Mouse (Mus musculus): ENCODE measurements at regions not wholly inside any gene's neighbourhood (a gene's known extent, or its start where the extent isn't known, plus 50 kb on each side); places are given as distances from the start of the nearest gene placed in this dataset.

DNA sequence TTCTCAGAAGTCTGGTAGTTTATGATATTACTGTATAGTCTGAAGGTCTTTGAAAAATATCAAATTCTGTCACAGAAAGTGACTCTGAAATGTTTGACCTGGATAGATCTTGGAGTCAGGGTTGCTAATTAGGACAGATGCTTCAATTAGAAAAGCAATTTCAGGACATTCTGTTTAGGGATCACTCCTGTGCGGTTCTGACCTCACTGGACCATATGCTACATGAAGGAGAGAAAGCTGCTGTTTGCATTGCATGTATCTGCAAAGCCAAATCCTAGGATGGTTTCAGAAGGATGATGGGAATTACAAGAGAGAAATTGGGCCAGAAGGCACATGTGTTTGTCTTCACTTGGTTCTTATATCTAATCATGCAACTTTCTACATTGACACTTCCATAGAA is 312.2 kb upstream of the Sphkap start:
- 77% methylated on average over 1 of the region's 1 CpGs for WGBS
- no peak overlapping the region for H3K27ac ChIP-seq
- no peak overlapping the region for H3K4me2 ChIP-seq
- H3K27me3 ChIP-seq, result no peaks in the 10 kb centered on the region
- ATAC-seq (ENCODE audit: insufficient number of reproducible peaks, insufficient read depth, low FRiP score, low TSS enrichment, low read depth), result no peak
- no peak overlapping the region for H3K4me3 ChIP-seq
- peaks cover 9% of the 10 kb centered on the region; the same call in 1 of the 2 replicates for H3K4me1 ChIP-seq
- no peaks in the 10 kb centered on the region for H3K36me3 ChIP-seq
- no peak overlapping the region for H3K9ac ChIP-seq
- no peaks in the 10 kb centered on the region for H3K9me3 ChIP-seq

DNA sequence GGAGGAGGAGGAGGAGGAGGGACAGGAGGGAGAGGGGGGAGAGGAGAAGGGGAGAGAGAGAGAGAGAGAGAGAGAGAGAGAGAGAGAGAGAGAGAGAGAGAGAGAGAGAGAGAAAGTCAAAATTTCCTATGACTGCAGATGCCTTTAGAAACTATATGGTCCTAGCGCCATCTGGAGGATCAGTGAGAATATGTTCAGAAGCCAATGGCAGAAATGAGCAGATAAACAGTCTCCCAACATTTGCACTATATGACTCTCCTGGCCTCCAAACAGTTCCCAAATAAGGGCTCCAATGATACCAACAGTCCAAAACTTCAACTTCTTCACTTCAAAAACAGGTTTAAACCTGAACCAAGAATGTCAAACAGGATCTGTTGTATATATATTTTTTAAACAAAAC is 309.1 kb upstream of the Sphkap start:
- no peaks in the 10 kb centered on the region for H3K27me3 ChIP-seq
- no peak overlapping the region for H3K27ac ChIP-seq
- no peaks in the 10 kb centered on the region for H3K9me3 ChIP-seq
- H3K36me3 ChIP-seq, result no peaks in the 10 kb centered on the region
- 0% methylated on average over 1 of the region's 1 CpGs for WGBS
- H3K9ac ChIP-seq, result no peak overlapping the region
- H3K4me3 ChIP-seq, result no peak overlapping the region
- ATAC-seq (ENCODE audit: insufficient number of reproducible peaks, insufficient read depth, low FRiP score, low TSS enrichment, low read depth), result no peak
- H3K4me1 ChIP-seq, result peaks cover 9% of the 10 kb centered on the region; the same call in 1 of the 2 replicates
- H3K4me2 ChIP-seq, result no peak overlapping the region

DNA sequence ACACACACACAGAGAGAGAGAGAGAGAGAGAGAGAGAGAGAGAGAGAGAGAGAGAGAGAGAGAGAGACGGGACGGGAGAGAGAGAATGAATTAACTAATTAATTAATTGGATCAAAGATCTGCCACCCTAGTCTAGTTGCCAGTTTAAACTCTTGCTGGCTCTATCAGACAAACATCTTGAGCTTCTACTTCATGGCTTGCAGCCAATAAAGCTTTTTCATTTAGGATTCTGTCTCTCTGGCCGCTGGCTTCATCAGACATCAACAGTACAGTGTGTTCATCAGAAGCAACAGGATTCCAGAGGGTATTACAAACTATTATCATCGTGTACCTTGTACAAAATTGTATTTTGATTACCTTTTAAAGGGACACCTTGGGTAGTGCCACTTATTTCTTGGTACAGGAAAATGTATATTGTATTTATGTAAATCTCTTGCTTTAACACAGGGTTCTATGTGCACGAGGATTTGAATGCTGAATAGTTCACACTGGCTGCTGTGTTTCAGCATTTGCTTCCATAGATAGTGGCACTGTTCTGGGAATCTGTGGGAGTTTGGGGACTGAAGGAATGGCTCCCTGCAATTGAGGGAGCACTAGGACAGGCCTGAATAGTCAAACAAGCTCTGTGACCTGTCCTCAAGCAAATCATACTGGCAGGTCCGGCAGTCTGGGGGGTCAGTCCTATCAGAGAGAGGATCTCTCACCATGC is 293.9 kb upstream of the Sphkap start:
- 78% methylated on average over 6 of the region's 6 CpGs for WGBS

DNA sequence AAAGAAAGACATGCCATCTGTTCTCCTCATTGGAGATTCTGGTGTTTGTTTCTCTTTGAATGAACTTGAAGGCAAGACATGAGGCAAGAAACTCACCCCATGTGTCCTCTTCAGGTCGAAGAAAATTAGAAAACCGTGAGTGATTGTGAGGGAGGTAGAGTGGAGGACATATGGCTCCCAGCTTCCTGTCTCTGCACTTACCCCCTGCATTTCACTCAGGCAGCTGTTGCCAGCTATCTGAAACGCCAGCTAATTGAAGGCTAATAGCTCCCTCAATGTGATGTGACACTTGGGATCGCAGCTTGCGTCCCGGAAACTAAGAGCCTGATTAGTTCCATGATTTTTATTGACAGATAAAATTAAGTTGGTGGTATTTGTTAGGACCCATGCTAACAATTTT is 289.4 kb upstream of the Sphkap start:
- WGBS, result 37% methylated on average over 6 of the region's 6 CpGs
- H3K4me2 ChIP-seq, result no peak overlapping the region
- H3K9ac ChIP-seq, result no peak overlapping the region
- no peaks in the 10 kb centered on the region for H3K9me3 ChIP-seq
- H3K4me3 ChIP-seq, result no peak overlapping the region
- no peak overlapping the region for H3K27ac ChIP-seq
- no peaks in the 10 kb centered on the region for H3K27me3 ChIP-seq
- no peaks in the 10 kb centered on the region for H3K4me1 ChIP-seq
- no peak for ATAC-seq (ENCODE audit: insufficient number of reproducible peaks, insufficient read depth, low FRiP score, low TSS enrichment, low read depth)
- no peaks in the 10 kb centered on the region for H3K36me3 ChIP-seq

More for the DNA sequence above, 293.9 kb upstream of the Sphkap start:
- no peak overlapping the region for H3K9ac ChIP-seq
- H3K27ac ChIP-seq, result no peak overlapping the region
- H3K27me3 ChIP-seq, result no peaks in the 10 kb centered on the region
- no peaks in the 10 kb centered on the region for H3K9me3 ChIP-seq
- no peak overlapping the region for H3K4me2 ChIP-seq
- ATAC-seq (ENCODE audit: insufficient number of reproducible peaks, insufficient read depth, low FRiP score, low TSS enrichment, low read depth), result no peak
- H3K4me3 ChIP-seq, result no peak overlapping the region
- no peaks in the 10 kb centered on the region for H3K36me3 ChIP-seq
- no peaks in the 10 kb centered on the region for H3K4me1 ChIP-seq

DNA sequence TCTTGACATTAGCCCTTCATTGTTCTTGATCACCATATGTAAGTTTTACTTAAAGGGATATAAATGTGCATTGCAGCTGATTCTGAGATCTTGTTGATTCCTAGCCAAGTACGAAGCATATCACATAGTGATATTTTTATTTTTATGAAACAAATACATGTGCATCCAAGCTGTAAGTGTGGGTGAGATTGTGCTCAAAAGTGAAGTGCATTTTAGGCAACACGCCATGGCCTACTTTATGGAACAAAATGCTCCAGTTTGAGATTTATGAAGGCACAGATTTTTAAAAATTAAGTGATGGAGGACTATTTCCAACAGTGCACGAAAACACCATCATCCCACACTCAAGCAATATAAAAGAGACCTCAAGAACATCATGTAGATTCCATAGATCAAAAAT is 277.2 kb upstream of the Sphkap start:
- Histone ChIP-seq H3K27ac (no peak overlapping the region), H3K27me3 (no peaks in the 10 kb centered on the region), H3K4me2 (no peak overlapping the region), H3K9ac (no peak overlapping the region), H3K4me1 (no peaks in the 10 kb centered on the region), H3K36me3 (no peaks in the 10 kb centered on the region), H3K4me3 (no peak overlapping the region), H3K9me3 (no peaks in the 10 kb centered on the region)
- 83% methylated on average over 3 of the region's 3 CpGs for WGBS
- no peak for ATAC-seq (ENCODE audit: insufficient number of reproducible peaks, insufficient read depth, low FRiP score, low TSS enrichment, low read depth)

DNA sequence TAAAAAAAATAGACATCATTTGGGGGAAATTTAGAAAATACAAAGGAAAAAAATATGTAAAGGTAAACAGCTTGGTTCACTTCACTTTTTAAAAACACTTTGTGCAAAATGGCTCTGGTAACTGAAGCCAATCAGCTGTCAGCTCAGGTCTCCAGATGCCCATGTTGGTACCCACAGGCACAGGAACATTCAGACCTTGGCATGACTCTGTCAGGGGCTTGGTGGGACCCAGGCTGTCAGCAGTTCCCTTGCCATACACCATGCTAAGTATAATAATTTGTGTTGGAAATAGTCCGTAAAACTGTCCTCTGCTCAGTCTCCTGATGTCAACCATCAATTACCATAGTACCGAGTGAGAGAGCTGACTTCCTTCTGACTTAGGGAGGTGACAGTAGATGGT is 257.3 kb upstream of the Sphkap start:
- Histone ChIP-seq H3K4me2 (no peak overlapping the region), H3K4me1 (no peaks in the 10 kb centered on the region), H3K9me3 (no peaks in the 10 kb centered on the region), H3K27me3 (no peaks in the 10 kb centered on the region), H3K27ac (no peak overlapping the region), H3K4me3 (no peak overlapping the region), H3K36me3 (no peaks in the 10 kb centered on the region), H3K9ac (no peak overlapping the region)
- 82% methylated on average over 2 of the region's 2 CpGs for WGBS
- no peak for ATAC-seq (ENCODE audit: insufficient number of reproducible peaks, insufficient read depth, low FRiP score, low TSS enrichment, low read depth)

DNA sequence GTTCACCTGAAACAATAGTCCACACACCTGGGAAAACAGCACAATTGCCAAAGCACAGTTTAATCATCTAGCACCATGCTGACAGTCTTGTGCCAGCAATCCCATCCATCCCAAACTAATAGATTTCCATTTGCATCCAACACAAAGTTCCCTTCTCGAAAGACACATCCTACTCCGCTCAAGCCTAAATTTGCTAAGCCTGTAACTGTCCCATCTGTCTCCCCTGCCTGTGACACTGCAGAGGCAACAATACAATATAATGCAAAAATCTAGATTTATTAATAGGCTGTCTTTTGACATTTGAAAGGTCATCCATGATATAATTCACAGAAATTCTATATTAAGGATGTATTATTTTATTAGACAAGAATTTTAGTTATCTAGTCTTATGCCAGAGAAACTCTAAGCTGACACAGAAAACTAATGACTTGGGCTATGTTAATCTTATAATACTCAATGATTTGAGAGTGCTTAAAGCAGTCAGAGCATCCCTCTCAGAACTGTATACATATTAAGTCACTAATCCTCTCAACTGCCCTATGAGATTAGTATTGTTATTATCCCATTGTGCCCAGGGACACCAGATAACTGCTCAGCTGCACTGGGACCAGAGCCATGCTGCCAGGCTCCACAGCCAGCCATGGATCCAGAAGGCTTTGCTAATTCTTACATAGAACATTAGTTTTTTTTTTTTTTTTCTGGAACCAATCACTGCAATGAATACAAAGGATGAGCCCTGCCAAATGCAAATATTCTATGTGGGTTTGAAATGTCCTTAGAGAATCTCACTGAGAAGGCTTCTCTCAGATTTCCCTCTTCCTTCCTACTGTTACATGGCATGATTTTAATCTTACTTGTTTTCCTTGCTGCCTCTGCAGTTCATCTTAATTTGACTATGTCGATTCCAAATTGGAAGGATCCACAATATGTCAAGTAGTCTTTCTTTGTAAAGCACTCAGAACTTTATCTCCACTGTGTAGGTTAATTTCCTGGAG is 254.1 kb upstream of the Sphkap start:
- H3K4me3 ChIP-seq, result no peak overlapping the region
- H3K27me3 ChIP-seq, result no peaks in the 10 kb centered on the region
- H3K27ac ChIP-seq, result no peak overlapping the region
- no peak overlapping the region for H3K9ac ChIP-seq
- no peaks in the 10 kb centered on the region for H3K9me3 ChIP-seq
- WGBS, result 91% methylated on average over 3 of the region's 3 CpGs
- ATAC-seq (ENCODE audit: insufficient number of reproducible peaks, insufficient read depth, low FRiP score, low TSS enrichment, low read depth), result no peak
- no peaks in the 10 kb centered on the region for H3K36me3 ChIP-seq
- H3K4me1 ChIP-seq, result no peaks in the 10 kb centered on the region
- no peak overlapping the region for H3K4me2 ChIP-seq

DNA sequence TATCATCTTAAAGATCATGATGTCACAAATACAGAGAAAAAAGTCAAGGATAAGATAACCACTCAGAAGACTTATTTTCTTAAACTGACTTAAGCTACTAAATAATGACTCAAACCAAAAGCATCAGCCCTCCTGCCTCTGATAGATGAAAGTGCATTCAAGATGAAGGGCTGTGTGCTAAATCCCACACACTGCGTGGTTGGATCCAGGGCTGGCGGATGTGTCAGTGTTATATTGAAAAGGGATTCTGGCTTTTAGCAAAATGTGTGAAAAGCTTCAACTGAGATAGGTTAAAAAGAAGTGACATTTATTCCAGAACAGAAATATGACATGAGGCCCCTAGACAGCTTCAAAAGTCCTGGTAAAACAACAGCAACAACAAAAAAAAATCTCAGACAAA is 245.7 kb upstream of the Sphkap start:
- H3K9ac ChIP-seq, result no peak overlapping the region
- no peak overlapping the region for H3K4me2 ChIP-seq
- no peak overlapping the region for H3K27ac ChIP-seq
- WGBS, result 85% methylated on average over 2 of the region's 2 CpGs
- ATAC-seq (ENCODE audit: insufficient number of reproducible peaks, insufficient read depth, low FRiP score, low TSS enrichment, low read depth), result no peak
- H3K4me1 ChIP-seq, result no peaks in the 10 kb centered on the region
- H3K27me3 ChIP-seq, result no peaks in the 10 kb centered on the region
- H3K36me3 ChIP-seq, result no peaks in the 10 kb centered on the region
- H3K9me3 ChIP-seq, result no peaks in the 10 kb centered on the region
- no peak overlapping the region for H3K4me3 ChIP-seq

DNA sequence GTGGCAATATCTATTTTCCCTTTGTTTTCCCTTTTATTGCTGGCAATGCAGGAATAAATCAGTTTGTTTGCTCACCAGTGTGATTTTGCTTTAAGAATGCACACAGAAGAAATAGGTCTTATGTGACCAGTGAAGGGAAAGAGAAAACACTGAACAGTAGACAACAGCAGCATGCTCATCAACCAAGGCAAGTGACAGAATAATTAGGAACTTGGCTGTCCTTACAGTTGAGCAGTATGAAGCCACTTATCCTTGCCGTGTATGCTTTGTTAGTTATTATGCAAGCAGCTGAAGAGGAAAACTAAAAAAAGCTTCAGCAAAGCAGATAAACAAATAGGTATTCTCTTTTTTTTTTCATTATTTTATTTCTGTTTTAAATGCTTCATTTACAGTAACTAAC is 237.6 kb upstream of the Sphkap start:
- no peaks in the 10 kb centered on the region for H3K27me3 ChIP-seq
- no peak overlapping the region for H3K4me2 ChIP-seq
- H3K36me3 ChIP-seq, result no peaks in the 10 kb centered on the region
- no peak overlapping the region for H3K4me3 ChIP-seq
- no peak overlapping the region for H3K27ac ChIP-seq
- ATAC-seq (ENCODE audit: insufficient number of reproducible peaks, insufficient read depth, low FRiP score, low TSS enrichment, low read depth), result no peak
- no peaks in the 10 kb centered on the region for H3K4me1 ChIP-seq
- WGBS, result 77% methylated on average over 1 of the region's 1 CpGs
- H3K9ac ChIP-seq, result no peak overlapping the region
- no peaks in the 10 kb centered on the region for H3K9me3 ChIP-seq

DNA sequence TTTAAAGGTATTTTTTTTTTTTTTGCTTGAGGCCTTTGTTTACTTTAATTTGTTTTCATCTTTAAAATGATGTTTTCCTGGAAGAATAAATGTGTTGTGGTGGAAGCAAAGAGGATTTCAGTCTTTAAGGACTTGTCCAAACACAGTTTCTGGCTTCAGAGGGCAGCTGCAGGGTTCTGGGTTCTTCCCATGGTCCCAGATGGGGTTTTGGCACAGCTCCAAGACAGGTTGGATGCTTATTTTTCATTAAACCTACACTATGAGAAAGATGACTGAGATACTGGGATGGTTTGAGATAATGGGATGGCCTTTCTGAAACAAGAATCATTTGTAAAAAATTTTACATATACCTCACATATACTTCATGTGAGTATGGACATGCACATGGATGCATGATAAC is 234.7 kb upstream of the Sphkap start:
- Histone ChIP-seq H3K27me3 (no peaks in the 10 kb centered on the region), H3K4me3 (no peak overlapping the region), H3K36me3 (no peaks in the 10 kb centered on the region), H3K4me1 (no peaks in the 10 kb centered on the region), H3K4me2 (no peak overlapping the region), H3K9me3 (no peaks in the 10 kb centered on the region), H3K27ac (no peak overlapping the region), H3K9ac (no peak overlapping the region)
- no peak for ATAC-seq (ENCODE audit: insufficient number of reproducible peaks, insufficient read depth, low FRiP score, low TSS enrichment, low read depth)

DNA sequence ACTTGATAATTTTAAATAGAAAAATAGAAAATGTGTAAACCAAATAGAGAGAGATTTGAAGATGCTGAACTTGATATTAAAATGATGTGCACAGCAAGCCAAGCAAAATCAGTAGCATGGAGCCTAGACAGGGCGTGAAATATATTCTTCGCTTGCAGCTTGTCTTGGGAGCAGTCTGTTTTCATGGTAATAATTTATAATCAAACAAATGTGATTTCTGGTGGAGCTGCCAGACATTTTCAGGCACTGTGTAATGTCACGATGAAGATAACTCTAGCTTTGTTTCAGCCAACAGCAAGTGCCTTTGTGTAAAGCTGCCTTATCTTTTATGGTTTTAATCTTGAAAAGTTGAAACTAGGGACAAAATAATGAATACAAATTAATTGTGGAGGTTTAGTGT is 228.1 kb upstream of the Sphkap start:
- Histone ChIP-seq H3K9ac (no peak overlapping the region), H3K27ac (no peak overlapping the region), H3K4me3 (no peak overlapping the region), H3K9me3 (no peaks in the 10 kb centered on the region), H3K36me3 (no peaks in the 10 kb centered on the region), H3K4me2 (no peak overlapping the region), H3K27me3 (no peaks in the 10 kb centered on the region), H3K4me1 (no peaks in the 10 kb centered on the region)
- ATAC-seq (ENCODE audit: insufficient number of reproducible peaks, insufficient read depth, low FRiP score, low TSS enrichment, low read depth), result no peak
- WGBS, result 73% methylated on average over 3 of the region's 3 CpGs

DNA sequence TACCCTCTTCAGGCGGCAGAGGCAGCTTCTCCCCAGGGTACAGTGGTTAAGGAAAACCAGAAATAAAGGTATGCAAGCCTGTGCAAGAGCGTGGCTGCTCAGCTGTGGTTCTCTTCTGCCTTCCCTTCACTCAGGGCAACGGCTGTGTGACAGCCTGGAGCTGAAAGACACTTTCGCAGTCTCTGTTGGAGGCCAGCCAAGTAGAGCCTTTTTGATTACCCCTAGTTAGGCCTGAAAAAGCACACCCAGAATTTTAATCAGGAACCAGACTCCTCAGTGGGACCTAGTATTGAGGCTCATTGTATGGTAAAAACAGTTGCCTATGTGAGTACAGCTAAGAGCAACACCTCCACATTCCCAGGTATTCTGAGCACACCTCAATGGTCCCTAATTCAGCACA is 223.8 kb upstream of the Sphkap start:
- ATAC-seq (ENCODE audit: insufficient number of reproducible peaks, insufficient read depth, low FRiP score, low TSS enrichment, low read depth), result no peak
- no peaks in the 10 kb centered on the region for H3K9me3 ChIP-seq
- WGBS, result 25% methylated on average over 4 of the region's 4 CpGs
- H3K9ac ChIP-seq, result no peak overlapping the region
- no peak overlapping the region; the same call in 1 of the 2 replicates for H3K4me2 ChIP-seq
- no peaks in the 10 kb centered on the region for H3K27me3 ChIP-seq
- no peaks in the 10 kb centered on the region for H3K4me1 ChIP-seq
- no peak overlapping the region for H3K4me3 ChIP-seq
- no peak overlapping the region for H3K27ac ChIP-seq
- no peaks in the 10 kb centered on the region for H3K36me3 ChIP-seq
